Mouse (Mus musculus) right cerebral cortex, postnatal 25 days (tissue): ENCODE measurements around the gene Odf4.
"Not testable (repeated sequence)": the region's sequence is repeated elsewhere in the genome, so short reads cannot be mapped to it uniquely, and the experiment has no call there.

Experiments used
- DNase-seq: peaks from one replicate; pipeline ENCODE4 v3.0.0; 2022

Gene Odf4

DNA sequence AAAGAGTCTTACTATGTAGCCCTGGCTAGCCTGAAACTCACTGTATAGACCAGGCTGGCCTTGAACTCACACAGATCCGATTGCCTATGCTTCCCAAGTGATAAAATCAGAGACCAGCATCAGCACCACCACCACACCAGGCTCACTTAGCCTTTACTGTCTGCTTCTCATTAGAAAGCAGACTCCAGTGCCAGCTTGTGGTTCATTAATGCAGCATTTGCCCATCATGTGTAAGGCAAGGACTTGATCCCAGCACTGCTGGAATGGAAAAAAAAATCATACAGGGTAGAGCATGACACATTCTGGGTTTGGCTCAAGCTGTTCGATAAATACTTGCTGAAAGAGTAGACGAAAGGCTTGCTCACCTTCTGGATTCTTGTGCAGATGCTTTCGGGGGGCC is 19.1 kb upstream of the Odf4 start:
- DNase-seq = no peak

DNA sequence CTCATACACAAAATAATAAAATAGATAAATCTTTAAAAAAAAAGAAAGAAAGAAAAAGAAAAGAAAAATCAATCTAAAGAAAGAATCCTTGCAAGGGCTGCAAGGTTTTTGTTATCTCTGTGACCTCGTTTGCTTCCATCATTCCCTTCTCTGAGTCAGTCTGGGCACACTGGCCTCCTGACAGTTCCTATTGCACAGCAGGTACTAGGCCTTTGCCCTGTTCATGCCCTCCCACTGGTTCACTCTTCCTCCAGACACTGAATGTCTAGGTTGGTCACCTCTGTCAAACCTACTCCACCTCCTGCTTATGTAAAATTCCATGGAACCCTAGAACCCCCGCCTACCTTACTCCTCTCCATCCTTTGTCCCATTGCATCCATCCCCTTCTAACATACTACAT is 18.4 kb upstream of the Odf4 start:
- no peak for DNase-seq

DNA sequence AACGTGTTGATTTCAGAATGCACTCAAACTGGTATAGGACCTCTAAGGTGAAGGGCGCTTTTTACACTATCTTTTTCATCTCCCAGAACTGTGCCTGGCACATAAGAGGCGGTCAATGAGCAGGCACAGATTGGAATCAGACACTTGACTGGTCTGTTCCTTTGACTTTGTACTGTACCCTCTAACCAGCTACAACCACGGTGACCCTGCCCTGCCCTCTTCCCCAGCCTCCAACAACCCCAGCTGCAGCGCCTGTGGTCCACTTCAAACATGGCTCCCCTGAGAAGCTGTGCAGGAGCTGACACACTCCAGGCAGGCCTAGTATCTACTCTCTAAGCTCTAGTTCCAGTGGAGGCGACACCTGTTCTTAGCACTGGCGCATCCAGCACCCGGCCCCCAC is 15.8 kb upstream of the Odf4 start:
- no peak for DNase-seq

DNA sequence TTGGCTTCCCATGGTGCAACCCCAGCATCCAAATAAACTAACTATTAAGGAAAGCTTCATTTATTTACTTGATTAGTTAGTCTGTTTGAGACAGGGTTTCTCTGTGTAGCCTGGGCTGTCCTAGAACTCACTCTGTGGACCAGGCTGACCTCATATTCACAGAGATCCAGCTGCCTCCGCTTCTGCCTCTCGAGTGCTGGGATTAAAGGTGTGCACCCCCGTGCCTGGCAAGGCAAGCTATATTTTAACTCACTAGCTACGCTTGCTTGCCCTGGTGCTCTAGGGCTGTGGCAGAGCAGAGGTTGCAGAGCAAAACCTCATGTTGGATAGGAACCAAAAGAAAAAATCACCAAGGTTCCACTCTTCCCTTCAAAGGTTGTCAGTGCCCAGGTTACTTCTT is 13.6 kb upstream of the Odf4 start:
- DNase-seq = no peak

DNA sequence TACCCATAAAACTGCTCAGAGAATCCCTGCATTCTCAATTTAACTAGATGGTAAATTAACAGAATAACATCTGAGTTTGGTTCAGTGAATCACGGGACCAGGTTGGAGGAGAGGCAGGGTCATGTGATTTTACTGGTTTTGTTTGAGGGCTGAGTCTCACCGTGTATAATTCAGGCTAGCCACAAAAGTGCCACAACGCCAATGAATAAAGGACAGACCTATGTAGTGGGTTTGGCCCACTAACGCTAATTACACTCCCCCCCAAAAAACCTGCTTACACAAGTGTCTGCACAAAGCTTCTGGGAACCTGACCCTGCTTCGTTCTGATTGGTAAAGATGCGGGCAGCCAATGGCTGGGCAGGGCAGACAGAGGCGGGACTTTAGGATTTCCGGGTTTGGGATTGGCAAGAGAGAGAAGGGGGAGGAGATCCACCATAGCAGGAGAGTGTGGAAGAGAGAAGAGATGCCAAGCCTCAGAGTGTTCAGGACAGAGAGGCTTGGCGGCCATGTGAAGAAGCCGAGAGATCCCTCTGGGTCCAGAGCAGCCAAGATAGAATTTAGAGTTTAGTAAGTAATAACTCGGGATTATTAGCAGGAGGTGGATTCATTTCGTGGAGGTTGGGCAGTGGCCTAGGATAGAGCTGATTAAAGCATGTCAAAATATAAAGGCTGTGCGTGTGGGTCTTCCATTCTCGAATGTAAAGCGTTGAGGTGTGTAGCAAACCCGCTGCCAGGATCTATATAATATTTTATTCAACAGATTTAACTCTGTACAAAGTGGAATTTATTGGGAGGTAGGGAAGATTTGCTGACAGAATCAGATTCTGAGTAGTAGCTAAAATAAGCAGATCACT is 12.8 kb upstream of the Odf4 start:
- peak; percentile 86 for DNase-seq

DNA sequence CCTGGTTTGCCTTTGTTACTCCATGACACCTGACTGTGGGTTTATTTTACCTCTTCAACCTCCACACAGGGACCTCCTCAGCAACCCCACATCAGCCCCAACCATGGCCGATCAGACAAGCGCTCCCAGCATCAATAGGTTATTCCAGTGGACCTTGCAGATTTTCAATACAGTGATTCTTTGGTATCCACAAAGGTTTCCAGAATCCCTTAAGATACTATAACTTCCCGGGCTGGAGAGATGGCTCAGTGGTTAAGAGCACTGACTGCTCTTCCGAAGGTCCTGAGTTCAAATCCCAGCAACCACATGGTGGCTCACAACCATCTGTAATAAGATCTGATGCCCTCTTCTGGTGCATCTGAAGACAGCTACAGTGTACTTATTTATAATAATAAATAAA is 10.1 kb upstream of the Odf4 start:
- not testable (repeated sequence) for DNase-seq

DNA sequence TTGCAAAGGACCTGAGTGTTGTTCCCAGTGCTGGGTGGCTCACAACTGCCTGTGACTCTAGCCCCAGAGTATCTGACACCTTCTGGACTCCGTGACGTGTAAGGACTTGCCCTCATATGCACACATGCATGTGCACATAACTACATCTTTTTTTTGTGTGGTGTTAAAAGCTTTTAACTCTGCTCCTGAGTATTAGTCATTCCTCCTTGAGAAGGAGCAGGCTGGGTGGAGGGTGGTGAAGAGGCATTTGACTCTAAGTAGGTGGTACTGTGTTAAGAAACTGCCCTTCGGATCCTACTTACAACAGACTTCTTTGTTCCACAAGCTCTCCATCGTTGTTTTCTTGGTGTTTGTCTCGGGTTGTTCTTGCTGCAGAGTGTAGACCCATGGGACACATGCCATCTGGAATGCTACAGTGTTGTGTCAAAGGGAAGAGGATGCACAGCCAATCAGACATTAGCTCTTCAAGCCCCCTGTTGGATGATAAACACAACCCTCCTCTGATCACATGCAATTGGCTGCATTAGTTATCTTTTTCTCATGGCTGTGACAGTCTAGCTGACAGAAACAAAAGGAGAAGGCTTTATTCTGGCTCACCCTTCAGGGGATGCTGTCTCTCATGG is 7.1 kb upstream of the Odf4 start:
- DNase-seq = no peak

DNA sequence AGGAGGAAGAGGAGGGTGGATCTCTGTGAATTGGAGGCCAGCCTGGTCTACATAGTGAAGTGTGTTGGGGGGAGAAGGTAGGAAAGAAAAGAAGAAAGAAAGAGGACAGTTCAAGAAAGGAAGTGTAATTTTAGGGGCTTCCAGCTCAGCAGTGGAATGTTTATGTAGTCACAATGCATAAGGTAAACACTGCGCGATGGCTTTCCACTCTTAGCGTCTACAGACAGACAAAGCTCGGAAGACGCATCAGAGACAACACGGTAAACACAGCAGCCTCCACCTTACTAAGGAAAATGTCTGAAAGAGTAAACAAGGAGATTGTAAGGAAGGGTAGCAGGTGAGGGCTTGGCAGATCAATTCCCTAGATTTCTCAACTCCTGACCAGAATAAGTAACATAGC is 3.1 kb upstream of the Odf4 start:
- no peak for DNase-seq

DNA sequence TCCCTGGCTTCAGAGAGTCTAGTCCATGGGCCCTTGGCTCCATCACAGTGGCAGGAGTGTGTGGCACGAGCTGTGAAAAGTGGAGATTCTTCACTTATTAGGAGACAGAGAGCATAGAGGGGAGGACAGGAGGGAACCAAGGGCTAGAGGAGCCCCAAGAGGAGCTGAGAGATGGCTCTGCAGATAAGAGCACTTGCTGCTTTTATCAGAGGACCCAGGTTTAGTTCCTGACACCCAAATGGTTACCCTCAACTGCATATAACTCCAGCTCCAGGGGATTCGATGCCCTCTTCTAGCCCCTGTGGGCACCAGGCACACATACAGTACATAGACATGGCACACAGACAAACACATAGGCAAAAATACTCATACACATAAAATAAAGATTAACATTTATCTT is 2.1 kb downstream of the Odf4 start:
- DNase-seq = no peak

DNA sequence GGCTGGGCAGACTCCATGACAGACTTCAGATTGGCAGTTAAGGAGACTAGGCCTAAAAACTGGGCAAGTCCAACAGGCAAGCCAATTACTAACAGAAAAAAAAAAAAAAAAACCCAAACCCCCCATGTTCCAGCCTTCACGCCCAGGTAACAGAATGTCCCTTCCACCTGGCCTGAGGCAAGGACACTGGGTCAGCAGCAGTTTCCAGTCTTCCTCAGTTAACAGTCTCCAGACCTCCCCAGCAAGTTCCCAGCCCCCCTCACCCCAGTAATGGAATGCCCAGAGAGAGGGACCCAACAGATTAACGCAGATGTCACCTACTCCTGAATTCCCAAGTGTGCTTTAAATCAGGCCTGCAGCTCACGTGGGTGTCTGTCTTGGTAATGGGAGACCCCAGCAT is 3.7 kb downstream of the Odf4 start:
- DNase-seq = no peak

DNA sequence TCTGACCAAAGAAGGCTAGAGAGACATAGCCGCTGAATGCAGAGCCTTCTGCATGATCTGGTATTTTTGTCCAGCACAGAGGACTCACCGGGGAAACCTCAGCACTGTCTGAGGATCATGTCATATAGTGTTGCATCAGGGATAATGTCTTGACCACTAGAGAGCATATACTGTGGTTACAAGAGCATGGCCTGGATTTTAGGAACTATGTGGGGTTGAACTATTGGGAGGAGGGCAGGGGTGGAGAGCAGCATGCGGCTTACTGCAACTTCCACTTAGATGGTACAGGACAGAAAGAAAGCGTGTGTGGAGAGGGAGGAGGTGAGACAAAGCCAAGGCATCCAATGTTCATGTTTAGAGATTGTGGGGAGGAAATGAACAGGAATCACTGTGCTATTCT is 12.3 kb downstream of the Odf4 start:
- DNase-seq = no peak

DNA sequence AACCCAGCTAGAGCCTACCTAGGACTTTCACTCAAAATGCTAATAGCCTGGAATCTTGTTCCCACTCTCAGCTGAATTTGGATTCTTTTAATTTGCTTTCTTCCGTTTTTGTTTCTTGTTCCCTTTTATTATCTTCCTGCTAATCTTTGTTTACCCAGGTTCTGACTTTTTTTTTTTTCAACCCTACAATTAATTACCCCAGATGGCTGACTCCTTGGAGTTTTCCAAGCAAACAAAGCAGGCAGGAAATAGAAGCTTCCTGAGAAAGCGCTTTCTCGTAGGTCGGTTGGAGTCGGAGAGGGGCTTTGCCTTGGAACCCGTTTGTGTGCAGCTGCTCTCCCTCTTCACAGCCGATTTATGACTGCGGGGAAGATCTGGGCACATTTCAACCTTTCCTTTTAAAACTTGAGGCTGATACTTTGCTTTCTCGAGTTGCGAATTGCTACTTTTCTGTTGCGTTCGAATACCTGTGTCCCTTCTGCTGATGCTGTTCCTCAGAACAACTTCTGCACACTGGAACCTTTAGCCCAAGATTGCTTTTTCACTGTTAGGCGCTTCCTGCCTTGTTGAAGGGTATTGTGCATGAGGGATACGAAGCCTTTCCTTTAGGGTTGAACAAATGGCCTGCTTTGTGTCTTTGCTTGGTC is 15.2 kb downstream of the Odf4 start:
- DNase-seq = no peak

DNA sequence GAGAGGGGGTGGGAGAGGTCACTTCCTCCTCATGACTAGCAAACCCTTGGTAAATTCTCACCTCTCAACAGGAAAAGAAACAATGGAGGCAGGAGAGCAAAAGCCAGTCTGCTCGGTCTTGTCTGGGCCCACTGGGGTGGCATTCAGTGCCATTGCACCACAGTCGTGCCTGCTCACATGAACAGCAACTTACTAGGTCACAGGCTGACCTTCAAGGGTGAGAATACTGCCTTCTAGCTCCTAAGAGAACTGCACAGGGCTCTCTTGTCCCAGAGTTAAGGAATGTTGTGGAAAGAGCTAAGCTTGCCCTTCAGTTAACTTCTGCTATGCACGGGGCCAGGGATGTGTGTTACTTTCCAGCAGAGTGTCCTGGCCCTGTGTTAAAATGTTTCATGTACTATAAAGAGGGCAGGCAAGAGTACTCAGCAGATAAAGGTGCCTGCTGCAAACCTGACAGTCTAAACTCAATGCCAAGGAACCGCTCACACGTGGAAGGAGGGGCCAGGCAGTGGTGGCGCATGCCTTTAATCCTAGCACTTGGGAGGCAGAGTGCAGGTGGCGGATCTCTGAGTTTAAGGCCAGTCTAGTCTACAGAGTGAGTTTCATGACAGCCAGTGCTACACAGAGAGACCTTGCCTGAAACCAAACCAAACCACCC is 17.9 kb downstream of the Odf4 start:
- no peak for DNase-seq

DNA sequence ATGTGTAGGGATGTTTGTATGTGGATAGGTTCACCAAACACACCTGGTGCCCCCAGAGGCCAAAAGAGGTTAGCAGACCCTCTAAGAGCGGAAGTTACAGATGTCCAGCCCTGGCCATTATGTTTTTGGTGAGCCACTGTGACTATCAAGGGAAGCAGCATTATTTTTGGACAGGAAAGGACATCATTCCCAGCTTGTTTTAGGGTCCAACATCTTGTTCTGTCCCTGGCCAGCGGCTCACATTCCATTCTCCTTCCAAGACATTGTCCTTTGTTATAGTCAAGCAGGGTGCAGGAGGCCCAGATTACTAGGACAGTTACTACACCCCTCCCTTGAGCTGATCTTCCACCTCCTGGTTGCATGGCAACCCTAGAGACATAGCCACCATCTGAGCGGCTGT is 19.6 kb downstream of the Odf4 start:
- DNase-seq = no peak

DNA sequence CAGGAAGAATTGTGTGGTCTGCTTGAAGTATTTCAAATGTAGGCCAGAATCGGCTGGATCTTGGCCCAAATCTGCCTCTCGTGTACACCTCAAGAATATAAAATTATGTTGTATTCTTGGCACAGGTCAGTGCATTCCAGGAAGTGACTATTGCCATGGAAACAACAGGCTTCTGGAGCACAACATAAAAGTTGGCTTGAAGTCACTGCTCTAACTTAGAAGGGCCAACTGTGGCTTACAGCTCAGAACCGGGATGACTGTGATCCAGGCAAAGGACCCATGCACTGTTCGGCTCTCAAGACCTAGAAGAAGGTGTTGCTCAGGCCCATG is 20.5 kb downstream of the Odf4 start:
- DNase-seq = no peak

DNA sequence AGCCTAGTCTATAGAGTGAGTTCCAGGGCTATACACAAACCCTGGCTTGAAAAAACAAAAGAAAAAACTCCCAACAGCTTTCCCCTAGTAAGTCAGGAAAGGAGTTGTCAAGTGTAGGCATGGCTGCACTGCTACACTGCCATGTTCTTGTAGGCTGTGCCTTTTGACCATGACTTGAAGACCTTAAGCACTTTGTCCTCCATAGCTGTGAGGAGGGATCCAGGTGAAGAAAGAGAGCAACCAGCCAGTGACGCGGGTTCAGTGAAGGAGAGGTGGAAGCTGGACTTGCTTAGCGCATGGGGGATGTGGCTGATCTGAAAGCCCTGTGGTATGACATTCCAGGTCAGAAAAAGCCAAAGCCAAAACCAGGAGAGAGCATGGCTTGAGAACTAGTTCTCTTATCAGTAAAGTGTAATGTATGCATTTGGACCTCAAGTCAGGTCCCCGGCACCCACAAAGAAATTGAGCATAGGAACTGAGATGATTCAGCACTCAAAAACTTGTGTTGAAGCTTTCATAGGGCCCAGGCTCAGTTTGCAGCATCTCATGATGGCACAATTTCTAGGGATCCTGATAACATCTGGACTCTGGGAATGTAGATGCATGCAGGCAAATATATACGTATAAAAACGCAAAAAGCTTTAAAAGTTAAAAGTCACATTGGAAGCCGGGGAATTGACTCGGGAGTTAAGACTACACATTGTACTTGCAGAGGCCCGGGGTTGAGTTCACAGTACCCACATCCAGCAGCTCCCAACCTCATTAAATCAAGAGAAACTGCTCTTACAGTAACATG is 21.0 kb downstream of the Odf4 start:
- no peak for DNase-seq

DNA sequence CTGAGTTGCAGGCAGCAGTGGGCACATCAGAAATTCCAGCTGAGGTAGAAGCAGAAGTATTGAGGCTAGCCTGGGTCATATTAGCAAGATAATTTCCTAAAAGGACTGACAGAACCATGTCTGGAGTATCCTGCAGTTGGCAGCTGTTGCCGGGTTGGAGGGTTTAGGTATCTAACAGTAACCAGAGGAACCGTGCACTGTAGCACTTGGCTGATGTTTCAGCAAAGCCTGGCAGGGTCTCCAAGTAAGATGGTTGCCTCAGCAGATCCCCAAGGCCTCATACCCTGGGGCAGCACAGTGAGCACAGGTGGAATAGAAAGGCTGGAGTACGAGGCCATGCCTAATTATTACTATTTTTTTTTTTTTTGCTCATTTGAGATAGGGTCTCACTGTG is 21.7 kb downstream of the Odf4 start:
- no peak for DNase-seq

DNA sequence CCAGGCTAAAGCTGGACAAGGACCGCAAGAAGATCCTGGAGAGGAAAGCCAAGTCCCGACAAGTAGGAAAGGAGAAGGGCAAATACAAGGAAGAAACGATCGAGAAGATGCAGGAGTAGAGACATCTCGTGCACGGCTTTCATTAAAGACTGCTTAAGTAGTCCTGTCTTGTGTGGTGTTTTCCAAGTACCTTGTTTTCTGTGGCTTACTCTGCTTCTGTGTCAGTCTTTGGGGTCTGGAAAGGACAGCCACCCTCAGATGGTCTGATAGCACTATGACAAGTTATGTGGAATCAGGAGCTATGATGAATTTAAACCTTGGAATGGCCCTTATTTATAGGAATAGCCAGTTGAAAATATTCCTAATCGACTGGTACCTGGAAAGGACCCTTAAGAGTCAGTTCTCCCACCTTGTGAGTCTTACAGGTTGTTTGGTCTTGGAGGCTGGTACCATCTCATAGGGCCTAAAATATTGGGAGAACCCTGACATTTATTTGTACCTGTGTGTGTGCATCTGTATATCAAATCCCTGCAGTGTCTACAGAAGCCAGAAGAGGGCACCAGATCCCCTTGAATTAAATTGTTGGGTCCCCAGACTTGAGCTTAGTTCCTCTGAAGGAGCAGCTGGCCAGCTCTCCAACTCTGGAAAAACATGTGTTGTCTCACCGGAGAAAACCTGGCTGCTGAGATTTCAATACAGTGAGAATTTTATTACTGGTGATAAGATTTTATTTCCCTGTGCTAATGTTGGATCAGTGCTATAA is 22.3 kb downstream of the Odf4 start:
- peak; percentile 55 for DNase-seq

DNA sequence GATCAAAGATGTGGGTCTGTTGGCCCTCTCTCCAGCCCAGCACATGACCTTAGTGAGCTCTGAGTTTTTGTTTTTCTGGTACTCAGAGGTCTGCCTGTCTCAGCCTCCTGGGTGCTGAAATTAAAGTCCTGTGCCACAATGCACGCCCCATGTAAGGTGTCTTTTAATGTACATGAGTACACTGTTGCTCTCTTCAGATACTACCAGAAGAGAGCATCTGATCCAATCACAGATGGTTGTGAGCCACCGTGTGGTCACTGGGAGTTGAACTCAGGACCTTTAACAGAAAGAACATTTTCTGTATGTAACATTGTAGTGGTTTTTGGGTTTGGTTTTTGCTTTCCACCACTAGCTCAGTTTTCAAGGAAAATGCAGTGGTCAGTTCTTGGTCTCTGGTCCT is 23.1 kb downstream of the Odf4 start:
- no peak for DNase-seq

DNA sequence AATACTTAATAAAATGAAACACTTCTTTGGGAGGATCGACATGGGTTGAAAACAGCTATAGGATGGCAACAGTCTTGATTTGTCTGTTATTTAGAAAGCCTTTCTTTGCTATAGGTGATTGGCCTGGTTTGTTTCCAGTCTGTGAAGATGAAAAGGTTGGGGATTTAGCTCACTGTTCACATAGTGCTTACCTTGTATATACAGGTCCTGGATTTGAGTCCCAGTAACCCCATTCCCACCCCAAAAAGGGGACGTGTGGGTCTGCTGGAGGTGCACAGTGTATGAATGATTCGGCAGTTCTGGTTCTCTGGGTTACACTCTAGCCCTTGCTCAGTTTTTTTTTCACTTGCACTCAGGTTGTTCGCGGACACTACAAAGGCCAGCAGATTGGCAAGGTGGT is 24.1 kb downstream of the Odf4 start:
- DNase-seq = no peak

DNA sequence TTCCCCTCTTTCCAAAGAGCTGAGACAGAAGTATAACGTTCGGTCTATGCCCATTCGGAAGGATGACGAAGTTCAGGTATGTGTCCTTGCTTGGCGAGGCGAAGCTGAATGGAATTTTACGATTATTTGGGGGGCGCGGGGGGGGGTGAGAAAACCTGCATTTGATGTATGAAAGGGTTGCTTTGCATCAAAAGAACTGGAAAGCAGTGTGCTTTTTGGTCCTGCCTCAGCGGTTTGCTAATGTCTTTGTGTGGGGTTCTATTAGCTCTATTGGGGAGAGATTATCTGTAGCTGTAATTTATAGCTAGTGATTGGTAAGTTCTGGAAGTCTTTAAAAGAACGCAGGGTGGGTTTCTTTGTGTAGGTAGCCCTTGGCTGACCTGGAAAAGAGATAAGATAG is 24.5 kb downstream of the Odf4 start:
- DNase-seq = no peak

DNA sequence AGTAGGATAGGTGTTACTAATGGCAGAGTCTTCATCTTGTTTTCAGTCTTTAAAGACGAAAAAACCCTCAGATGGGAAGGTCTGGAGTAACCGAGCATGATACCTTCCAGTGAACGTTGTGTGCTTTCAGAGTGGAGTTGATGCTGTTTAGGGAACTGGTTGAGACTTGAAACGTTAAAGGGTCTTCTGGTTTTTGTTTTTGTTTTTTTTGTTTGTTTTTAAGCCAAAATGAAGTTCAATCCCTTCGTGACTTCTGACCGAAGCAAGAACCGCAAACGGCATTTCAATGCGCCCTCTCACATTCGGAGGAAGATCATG is 24.9 kb downstream of the Odf4 start:
- DNase-seq = no peak
